Mouse (Mus musculus) CH12.LX (cell line): ENCODE results near the gene Frs2. TPM values are rescaled to one million over a fixed set of nuclear protein-coding genes. Genes with fewer than 3 reads are reported as not detected.

Source experiments
- DNase-seq: peaks from one replicate; pipeline ENCODE4 v3.0.0-alpha.2; 2013; ENCODE audit errors: extremely low read depth
- H3K27ac ChIP-seq: 2 replicates; pipeline ENCODE4 v1.5.1; 2012; ENCODE audit warnings: low read depth, mild to moderate bottlenecking, control low read depth, moderate library complexity; ENCODE audit not compliant: insufficient read depth
- H3K27me3 ChIP-seq: replicated peaks from 2 replicates; pipeline ENCODE3; 2012; ENCODE audit warnings: inconsistent platforms
- H3K36me3 ChIP-seq, 2 experiments: replicated peaks in 1 of 2; 2 replicates each; pipeline versions ENCODE3 to v1.6.1; 2012; ENCODE audit warnings: inconsistent platforms in 1 of 2, low read length in 1 of 2, mild to moderate bottlenecking in 1 of 2, mixed read lengths in 1 of 2, moderate library complexity in 1 of 2; ENCODE audit not compliant: control insufficient read depth in 1 of 2, insufficient read depth in 1 of 2
- H3K4me1 ChIP-seq, 2 experiments: 2 replicates each; pipeline ENCODE4 v1.6.1; 2012; ENCODE audit warnings: inconsistent platforms in 1 of 2, moderate library complexity in 1 of 2; ENCODE audit not compliant: insufficient read depth in 2 of 2, control insufficient read depth in 1 of 2
- H3K4me2 ChIP-seq: 2 replicates; pipeline ENCODE4 v1.6.1; 2012; ENCODE audit warnings: low read depth, mild to moderate bottlenecking, control low read depth; ENCODE audit not compliant: poor library complexity, insufficient read depth, severe bottlenecking
- H3K4me3 ChIP-seq, 3 experiments: fragments of 150-350 bp in 1 of 3; sonication (generic) in 1 of 3; replicated peaks in 1 of 3; 2 replicates each; pipeline versions ENCODE3 to v1.5.1; 2011 to 2012; ENCODE audit warnings: low read depth in 2 of 3, low read length in 2 of 3, mild to moderate bottlenecking in 2 of 3, moderate library complexity in 2 of 3, control low read depth in 1 of 3, improper control_type of control experiment in 1 of 3, inconsistent platforms in 1 of 3, mixed read lengths in 1 of 3; ENCODE audit not compliant: poor library complexity in 1 of 3
- H3K79me2 ChIP-seq: replicated peaks from 2 replicates; pipeline ENCODE4 v1.6.1; 2012; ENCODE audit warnings: mild to moderate bottlenecking, moderate library complexity; ENCODE audit not compliant: control insufficient read depth, poor library complexity, insufficient read depth, severe bottlenecking; ENCODE audit errors: extremely low read depth
- H3K9ac ChIP-seq: 2 replicates; pipeline ENCODE4 v1.6.1; 2012; ENCODE audit warnings: low read depth, mild to moderate bottlenecking, control low read depth, moderate library complexity; ENCODE audit not compliant: insufficient read depth
- H3K9me3 ChIP-seq: replicated peaks from 2 replicates; pipeline ENCODE3; 2012; ENCODE audit warnings: low read length, inconsistent platforms, mixed read lengths
- CHD1 ChIP-seq: IDR thresholded peaks from 2 replicates; pipeline ENCODE4 v1.6.1; 2012; ENCODE audit warnings: low read depth, low read length, improper control_type of control experiment, inconsistent platforms
- CHD2 ChIP-seq: IDR thresholded peaks from 2 replicates; pipeline ENCODE4 v1.6.1; 2011; ENCODE audit warnings: low read length, improper control_type of control experiment
- CTCF ChIP-seq, 2 experiments: IDR thresholded peaks in 1 of 2; conservative IDR thresholded peaks in 1 of 2; 2 replicates each; pipeline ENCODE4 v1.5.1; 2011 to 2012; ENCODE audit warnings: low read depth in 2 of 2, low read length in 2 of 2, improper control_type of control experiment in 1 of 2, inconsistent platforms in 1 of 2, mild to moderate bottlenecking in 1 of 2, moderate library complexity in 1 of 2
- E2F4 ChIP-seq: IDR thresholded peaks from 2 replicates; pipeline ENCODE4 v1.6.1; 2011; ENCODE audit warnings: low read depth, low read length, improper control_type of control experiment; ENCODE audit not compliant: insufficient replicate concordance
- EP300 ChIP-seq: IDR thresholded peaks from 2 replicates; pipeline ENCODE4 v1.6.1; 2011; ENCODE audit warnings: low read length, improper control_type of control experiment
- ETS1 ChIP-seq: conservative IDR thresholded peaks from 2 replicates; pipeline ENCODE4 v1.6.1; 2012; ENCODE audit warnings: low read depth, mild to moderate bottlenecking, inconsistent platforms, low read length, improper control_type of control experiment, moderate library complexity
- HCFC1 ChIP-seq: IDR thresholded peaks from 2 replicates; pipeline ENCODE4 v1.6.1; 2012; ENCODE audit warnings: low read depth, mild to moderate bottlenecking, inconsistent platforms, low read length, improper control_type of control experiment
- IRF4 ChIP-seq: IDR thresholded peaks from 2 replicates; pipeline ENCODE4 v1.6.1; 2014; ENCODE audit warnings: low read depth, mild to moderate bottlenecking, inconsistent platforms, low read length, improper control_type of control experiment
- JUN ChIP-seq: IDR thresholded peaks from 2 replicates; pipeline ENCODE4 v1.6.1; 2011; ENCODE audit warnings: low read depth, mild to moderate bottlenecking, low read length, improper control_type of control experiment, moderate library complexity; ENCODE audit not compliant: insufficient read depth
- JUND ChIP-seq: conservative IDR thresholded peaks from 2 replicates; pipeline ENCODE4 v1.6.1; 2011; ENCODE audit warnings: low read depth, low read length, improper control_type of control experiment
- MAFK ChIP-seq: IDR thresholded peaks from 2 replicates; pipeline ENCODE4 v1.6.1; 2011; ENCODE audit warnings: low read length, improper control_type of control experiment; ENCODE audit not compliant: insufficient replicate concordance
- MAZ ChIP-seq: IDR thresholded peaks from 2 replicates; pipeline ENCODE4 v1.6.1; 2012; ENCODE audit warnings: low read depth, mild to moderate bottlenecking, inconsistent platforms, low read length, improper control_type of control experiment, moderate library complexity
- MYC ChIP-seq: IDR thresholded peaks from 2 replicates; pipeline ENCODE4 v1.6.1; 2011; ENCODE audit warnings: low read depth, mild to moderate bottlenecking, improper control_type of control experiment, low read length
- NELFE ChIP-seq: IDR thresholded peaks from 2 replicates; pipeline ENCODE4 v1.6.1; 2011; ENCODE audit warnings: low read depth, low read length, improper control_type of control experiment
- NRF1 ChIP-seq: IDR thresholded peaks from 2 replicates; pipeline ENCODE4 v1.6.1; 2014; ENCODE audit warnings: low read depth, mild to moderate bottlenecking, inconsistent platforms, low read length, improper control_type of control experiment, moderate library complexity
- PAX5 ChIP-seq: IDR thresholded peaks from 2 replicates; pipeline ENCODE4 v1.6.1; 2012; ENCODE audit warnings: low read length, inconsistent platforms, mixed read lengths
- POLR2AphosphoS2 ChIP-seq: IDR thresholded peaks from 2 replicates; pipeline ENCODE4 v1.6.1; 2011; ENCODE audit warnings: low read depth, low read length, improper control_type of control experiment
- RCOR1 ChIP-seq: conservative IDR thresholded peaks from 2 replicates; pipeline ENCODE4 v1.6.1; 2012; ENCODE audit warnings: low read depth, mild to moderate bottlenecking, inconsistent platforms, low read length, improper control_type of control experiment
- TBP ChIP-seq: conservative IDR thresholded peaks from 2 replicates; pipeline ENCODE4 v1.6.1; 2011; ENCODE audit warnings: low read depth, low read length, improper control_type of control experiment
- UBTF ChIP-seq: IDR thresholded peaks from 2 replicates; pipeline ENCODE4 v1.6.1; 2012; ENCODE audit warnings: low read depth, mild to moderate bottlenecking, inconsistent platforms, low read length, improper control_type of control experiment, moderate library complexity
- USF1 ChIP-seq: IDR thresholded peaks from 2 replicates; pipeline ENCODE4 v1.6.1; 2014; ENCODE audit warnings: low read depth, mild to moderate bottlenecking, inconsistent platforms, low read length, improper control_type of control experiment
- USF2 ChIP-seq: conservative IDR thresholded peaks from 2 replicates; pipeline ENCODE4 v1.6.1; 2011; ENCODE audit warnings: low read depth, low read length, improper control_type of control experiment
- ZC3H11A ChIP-seq: IDR thresholded peaks from 2 replicates; pipeline ENCODE4 v1.6.1; 2012; ENCODE audit warnings: low read depth, mild to moderate bottlenecking, inconsistent platforms, low read length, improper control_type of control experiment
- ZNF384 ChIP-seq: IDR thresholded peaks from 2 replicates; pipeline ENCODE4 v1.6.1; 2012; ENCODE audit warnings: low read depth, low read length, improper control_type of control experiment, inconsistent platforms
- dilution Hi-C: fragments of 300-500 bp; cut with MboI; formaldehyde crosslinking; loops from 2 replicates; pipeline ENCODE4 v1.14.3; 2020; ENCODE audit warnings: low sequenced_read_pairs; ENCODE audit not compliant: extremely low pct_unique_long_range_greater_than_20kb, extremely low pct_ligation_motif_present
- in situ Hi-C: fragments of 300-500 bp; cut with MboI; formaldehyde crosslinking; loops from 3 replicates; pipeline ENCODE4 v1.14.3; 2019; ENCODE audit warnings: low sequenced_read_pairs, low pct_ligation_motif_present, low pct_unique_long_range_greater_than_20kb, mixed read lengths
- polyA plus RNA-seq: library from polyadenylated mRNA; unstranded; fragments of >175 nt; gene quantifications from 2 replicates; pipeline ENCODE4 v1.2.1, GENCODE M21; 2012; ENCODE audit warnings: low read depth; ENCODE audit not compliant: insufficient read length
- total RNA-seq, 2 experiments: library from RNA; depleted of rRNA; stranded (reverse); fragments of 300-350 nt in 1 of 2; fragments of >200 nt in 1 of 2; gene quantifications; 2 replicates each; pipeline ENCODE4 v1.2.3; 2012 to 2014

Frs2 gene
- total and polyA plus RNA-seq, 3 experiments: 4.3 to 10.4 (median 5.6) TPM

GRCm38 (mm10) chr10:117144071-117144470 is 4.3 kb downstream of the Frs2 start:
- in situ Hi-C loops (no loop called here), dilution Hi-C loops (no loop called here)
- DNase-seq: no peak
- H3K27me3 ChIP-seq: peaks cover 4% of the 10 kb centered on the region
- TF ChIP-seq MAZ (no peak), NELFE (no peak), E2F4 (no peak), MYC (no peak), IRF4 (no peak), UBTF (no peak), ZNF384 (no peak), ZC3H11A (no peak), ETS1 (no peak), JUND (no peak), USF2 (no peak), PAX5 (no peak), CTCF (conservative IDR thresholded peaks at IDR 0.05 in 1 of 2, IDR thresholded peaks at IDR 0.05 in 1 of 2; ENCODE audit: low read depth in 2 of 2, low read length in 2 of 2) (no peak), CHD2 (no peak), MAFK (no peak), HCFC1 (no peak), TBP (no peak)
- TF ChIP-seq, all 38 proteins: peak for 0
- Histone ChIP-seq H3K4me3 (no peak overlapping the region), H3K36me3 (peaks cover 0 to 4% of the 10 kb centered on the region in 2 experiments), H3K4me2 (no peak overlapping the region), H3K27ac (no peak overlapping the region), H3K9ac (no peak overlapping the region), H3K79me2 (peaks cover 60% of the 10 kb centered on the region), H3K4me1 (peaks cover 5 to 40% of the 10 kb centered on the region in 2 experiments; a peak in 2 of 4 replicates), H3K9me3 (no peaks in the 10 kb centered on the region)

DNA sequence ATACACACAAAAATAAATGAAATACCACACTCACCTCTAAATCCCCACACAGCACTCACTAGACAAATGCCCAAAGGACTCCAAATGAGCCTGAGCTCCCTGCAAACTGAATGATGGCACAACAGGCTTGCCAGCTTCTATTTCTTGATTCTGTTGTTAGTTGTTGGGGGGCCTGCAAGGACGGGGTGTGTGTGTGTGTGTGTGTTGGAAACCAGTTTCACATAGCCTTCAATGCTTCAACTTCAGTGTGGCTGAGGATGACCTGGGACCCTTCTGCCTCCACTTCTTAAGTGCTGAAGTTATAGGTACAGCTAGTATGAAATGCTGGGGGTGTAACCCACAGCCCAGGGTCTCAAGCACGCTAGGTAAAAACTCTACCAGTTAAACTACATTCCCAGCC is 5.0 kb downstream of the Frs2 start:
- in situ Hi-C loops: no loop called here
- Histone ChIP-seq H3K9ac (no peak overlapping the region), H3K27me3 (no peaks in the 10 kb centered on the region), H3K9me3 (no peaks in the 10 kb centered on the region), H3K4me2 (no peak overlapping the region), H3K27ac (no peak overlapping the region), H3K79me2 (peaks cover 60% of the 10 kb centered on the region), H3K4me3 (no peak overlapping the region), H3K36me3 (peaks cover 0 to 4% of the 10 kb centered on the region in 2 experiments), H3K4me1 (peaks cover 5 to 38% of the 10 kb centered on the region in 2 experiments; a peak in 2 of 4 replicates)
- DNase-seq: no peak
- dilution Hi-C loops: no loop called here
- TF ChIP-seq RCOR1 (no peak), MAFK (no peak), UBTF (no peak), USF2 (no peak), ZNF384 (no peak), JUND (no peak), NRF1 (no peak), CTCF (conservative IDR thresholded peaks at IDR 0.05 in 1 of 2, IDR thresholded peaks at IDR 0.05 in 1 of 2; ENCODE audit: low read depth in 2 of 2, low read length in 2 of 2) (no peak), POLR2AphosphoS2 (no peak), NELFE (no peak), JUN (no peak), EP300 (no peak), CHD2 (no peak), ETS1 (no peak), USF1 (no peak), CHD1 (no peak)
